Mouse (Mus musculus): ENCODE measurements around the gene Ankrd35. TPM values are rescaled to one million over a fixed set of nuclear protein-coding genes. Genes with fewer than 3 reads are reported as not detected.

The Ankrd35 gene
- polyA plus RNA-seq, 1 experiment from 2014 or later, result 0.37 TPM

DNA sequence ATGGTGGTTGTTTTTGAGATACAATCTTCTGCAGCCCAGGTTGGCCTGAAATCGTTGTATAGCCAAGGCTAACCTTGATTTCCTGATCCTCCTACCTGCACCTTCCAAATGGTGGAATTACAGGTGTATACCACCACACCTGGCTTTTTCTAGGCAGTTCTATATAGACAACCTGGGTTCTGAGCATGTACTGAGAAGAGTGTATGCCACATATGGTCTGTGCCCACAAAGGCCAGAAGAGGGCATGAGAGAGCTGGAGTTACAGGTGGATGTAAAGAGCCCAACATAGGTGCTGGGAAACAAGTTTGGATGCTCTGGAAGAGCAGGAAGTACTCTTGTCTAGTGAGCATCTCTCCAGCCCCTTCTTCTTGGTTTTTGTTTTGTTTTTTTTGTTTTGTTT is 2.6 kb upstream of the Ankrd35 start:
- 52% methylated on average over 1 of the region's 1 CpGs for WGBS
- ATAC-seq (ENCODE audit: low FRiP score, low TSS enrichment), result no peak
- no peaks in the 10 kb centered on the region for H3K9me3 ChIP-seq (ENCODE audit: control insufficient read depth, low read length)

GRCm38 (mm10) chr3:96668424-96669067 is 1.4 kb upstream of the Ankrd35 start:
- H3K9ac ChIP-seq (ENCODE audit: low read depth, low read length), result no peak overlapping the region
- H3K27me3 ChIP-seq (ENCODE audit: control insufficient read depth, insufficient read depth, low read length), result no peaks in the 10 kb centered on the region
- WGBS, result 95% methylated on average over 5 of the region's 5 CpGs
- no peak overlapping the region for H3K27ac ChIP-seq (ENCODE audit: low read depth, low read length)
- no peak overlapping the region for H3K4me3 ChIP-seq (ENCODE audit: low read length)
- no peak overlapping the region for H3K4me2 ChIP-seq (replicated peaks; ENCODE audit: low read depth, low read length)
- peaks cover 1% of the 10 kb centered on the region; the same call in 1 of the 2 replicates for H3K4me1 ChIP-seq (ENCODE audit: control insufficient read depth, insufficient read depth, low read length)
- no peak for ATAC-seq (ENCODE audit: low FRiP score, low TSS enrichment)
- H3K36me3 ChIP-seq (ENCODE audit: control insufficient read depth, insufficient read depth, low read length), result no peaks in the 10 kb centered on the region
- H3K9me3 ChIP-seq (ENCODE audit: control insufficient read depth, low read length), result no peaks in the 10 kb centered on the region

More for the DNA sequence above, 2.6 kb upstream of the Ankrd35 start:
- Histone ChIP-seq H3K4me1 (ENCODE audit: control insufficient read depth, insufficient read depth, low read length) (peaks cover 4% of the 10 kb centered on the region; the same call in 1 of the 2 replicates), H3K4me2 (replicated peaks; ENCODE audit: low read depth, low read length) (no peak overlapping the region), H3K27me3 (ENCODE audit: control insufficient read depth, insufficient read depth, low read length) (no peaks in the 10 kb centered on the region), H3K36me3 (ENCODE audit: control insufficient read depth, insufficient read depth, low read length) (no peaks in the 10 kb centered on the region), H3K9ac (ENCODE audit: low read depth, low read length) (no peak overlapping the region), H3K27ac (ENCODE audit: low read depth, low read length) (no peak overlapping the region), H3K4me3 (ENCODE audit: low read length) (no peak overlapping the region)

DNA sequence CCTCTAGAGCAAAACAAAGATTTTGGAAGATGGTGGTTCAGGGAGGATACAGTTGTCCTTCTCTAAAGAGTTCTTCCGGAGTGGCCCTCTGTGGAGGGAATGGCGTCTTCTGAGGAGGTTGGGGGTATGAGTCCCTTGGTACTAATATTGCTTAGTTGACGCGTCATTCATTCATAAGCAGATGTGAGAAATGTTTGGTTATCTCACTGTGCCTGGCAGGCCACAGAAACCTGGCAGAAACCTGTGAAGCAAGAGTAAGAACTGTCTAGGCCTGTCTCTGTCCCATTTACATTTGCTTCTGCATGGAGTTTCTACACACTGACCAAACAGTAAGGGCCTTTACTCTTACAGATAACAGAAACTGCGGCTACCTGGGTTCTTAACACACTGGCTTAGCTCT is 1.6 kb downstream of the Ankrd35 start:
- Histone ChIP-seq H3K36me3 (ENCODE audit: control insufficient read depth, insufficient read depth, low read length) (no peaks in the 10 kb centered on the region), H3K9ac (ENCODE audit: low read depth, low read length) (no peak overlapping the region), H3K4me3 (ENCODE audit: low read length) (no peak overlapping the region), H3K9me3 (ENCODE audit: control insufficient read depth, low read length) (no peaks in the 10 kb centered on the region), H3K4me1 (ENCODE audit: control insufficient read depth, insufficient read depth, low read length) (peaks cover 18% of the 10 kb centered on the region), H3K27ac (ENCODE audit: low read depth, low read length) (no peak overlapping the region), H3K4me2 (replicated peaks; ENCODE audit: low read depth, low read length) (no peak overlapping the region), H3K27me3 (ENCODE audit: control insufficient read depth, insufficient read depth, low read length) (no peaks in the 10 kb centered on the region)
- no peak for ATAC-seq (ENCODE audit: low FRiP score, low TSS enrichment)
- 96% methylated on average over 5 of the region's 5 CpGs for WGBS

DNA sequence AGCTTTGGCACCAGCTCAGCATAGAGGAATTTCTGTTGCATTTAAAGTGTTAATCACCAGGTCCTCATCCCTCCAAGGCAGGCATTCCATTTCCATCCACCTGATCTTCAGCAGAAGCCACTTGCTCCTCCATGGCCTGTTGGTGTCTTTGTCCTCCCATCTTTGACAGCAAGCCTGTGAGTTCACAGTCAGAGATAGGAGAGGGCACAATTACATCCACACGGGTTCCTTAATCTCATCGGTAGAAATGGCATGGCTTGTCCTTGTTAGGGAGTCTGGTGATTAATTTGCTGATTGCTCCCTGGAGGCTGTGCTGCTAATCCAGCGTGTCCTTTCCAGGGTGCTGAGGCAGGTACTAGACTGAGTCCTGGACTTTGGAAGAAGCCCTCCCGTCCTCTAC is 3.6 kb downstream of the Ankrd35 start:
- Histone ChIP-seq H3K27me3 (ENCODE audit: control insufficient read depth, insufficient read depth, low read length) (no peaks in the 10 kb centered on the region), H3K4me3 (ENCODE audit: low read length) (no peak overlapping the region), H3K9me3 (ENCODE audit: control insufficient read depth, low read length) (no peaks in the 10 kb centered on the region), H3K9ac (ENCODE audit: low read depth, low read length) (no peak overlapping the region), H3K4me2 (replicated peaks; ENCODE audit: low read depth, low read length) (no peak overlapping the region), H3K4me1 (ENCODE audit: control insufficient read depth, insufficient read depth, low read length) (peaks cover 18% of the 10 kb centered on the region), H3K36me3 (ENCODE audit: control insufficient read depth, insufficient read depth, low read length) (no peaks in the 10 kb centered on the region), H3K27ac (ENCODE audit: low read depth, low read length) (no peak overlapping the region)
- WGBS, result 62% methylated on average over 4 of the region's 4 CpGs
- no peak for ATAC-seq (ENCODE audit: low FRiP score, low TSS enrichment)

GRCm38 (mm10) chr3:96674442-96674841 is 4.5 kb downstream of the Ankrd35 start:
- Histone ChIP-seq H3K4me3 (ENCODE audit: low read length) (no peak overlapping the region), H3K9ac (ENCODE audit: low read depth, low read length) (no peak overlapping the region), H3K27ac (ENCODE audit: low read depth, low read length) (peak overlapping the region; percentile 39; the same call in 1 of the 2 replicates), H3K4me2 (replicated peaks; ENCODE audit: low read depth, low read length) (peak overlapping the region; percentile 19), H3K9me3 (ENCODE audit: control insufficient read depth, low read length) (no peaks in the 10 kb centered on the region), H3K27me3 (ENCODE audit: control insufficient read depth, insufficient read depth, low read length) (no peaks in the 10 kb centered on the region), H3K36me3 (ENCODE audit: control insufficient read depth, insufficient read depth, low read length) (no peaks in the 10 kb centered on the region), H3K4me1 (ENCODE audit: control insufficient read depth, insufficient read depth, low read length) (peaks cover 18% of the 10 kb centered on the region)
- peak; percentile 36 for ATAC-seq (ENCODE audit: low FRiP score, low TSS enrichment)
- 8% methylated on average over 8 of the region's 8 CpGs for WGBS

- WGBS, result 51% methylated on average over 3 of the region's 3 CpGs
- Histone ChIP-seq H3K9ac (ENCODE audit: low read depth, low read length) (no peak overlapping the region), H3K27me3 (ENCODE audit: control insufficient read depth, insufficient read depth, low read length) (no peaks in the 10 kb centered on the region), H3K4me2 (replicated peaks; ENCODE audit: low read depth, low read length) (no peak overlapping the region), H3K27ac (ENCODE audit: low read depth, low read length) (no peak overlapping the region), H3K4me1 (ENCODE audit: control insufficient read depth, insufficient read depth, low read length) (peaks cover 18% of the 10 kb centered on the region), H3K4me3 (ENCODE audit: low read length) (no peak overlapping the region), H3K9me3 (ENCODE audit: control insufficient read depth, low read length) (no peaks in the 10 kb centered on the region), H3K36me3 (ENCODE audit: control insufficient read depth, insufficient read depth, low read length) (no peaks in the 10 kb centered on the region)
- ATAC-seq (ENCODE audit: low FRiP score, low TSS enrichment), result no peak; the same call in 1 of the 2 replicates
Measured at GRCm38 (mm10) chr3:96675171-96675570, 5.2 kb downstream of the Ankrd35 start.

DNA sequence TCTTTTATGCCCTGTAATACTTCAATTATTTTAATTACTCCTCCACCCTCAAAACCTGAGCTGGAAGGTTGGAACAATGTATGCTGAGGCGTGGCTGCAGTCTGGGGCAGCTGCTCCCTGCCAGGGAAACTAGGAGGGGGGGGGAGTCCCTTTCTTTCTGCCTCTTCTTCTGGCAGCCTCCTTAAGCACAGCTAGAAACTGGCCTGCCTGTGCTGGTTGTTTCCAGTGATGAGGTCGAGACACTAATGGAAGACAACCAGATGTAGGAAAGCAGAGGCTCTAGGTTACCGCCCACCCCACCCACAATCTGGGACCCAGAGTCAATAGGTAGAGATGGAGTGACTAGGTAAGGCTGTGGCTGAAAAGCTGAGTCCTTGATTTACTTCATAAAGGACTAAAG is 5.8 kb downstream of the Ankrd35 start:
- Histone ChIP-seq H3K4me1 (ENCODE audit: control insufficient read depth, insufficient read depth, low read length) (peaks cover 18% of the 10 kb centered on the region), H3K9ac (ENCODE audit: low read depth, low read length) (no peak overlapping the region), H3K27me3 (ENCODE audit: control insufficient read depth, insufficient read depth, low read length) (no peaks in the 10 kb centered on the region), H3K4me2 (replicated peaks; ENCODE audit: low read depth, low read length) (no peak overlapping the region), H3K4me3 (ENCODE audit: low read length) (no peak overlapping the region), H3K36me3 (ENCODE audit: control insufficient read depth, insufficient read depth, low read length) (no peaks in the 10 kb centered on the region), H3K27ac (ENCODE audit: low read depth, low read length) (no peak overlapping the region), H3K9me3 (ENCODE audit: control insufficient read depth, low read length) (no peaks in the 10 kb centered on the region)
- WGBS, result 38% methylated on average over 3 of the region's 3 CpGs
- no peak for ATAC-seq (ENCODE audit: low FRiP score, low TSS enrichment)

- Histone ChIP-seq H3K4me2 (replicated peaks; ENCODE audit: low read depth, low read length) (no peak overlapping the region), H3K9ac (ENCODE audit: low read depth, low read length) (no peak overlapping the region), H3K4me1 (ENCODE audit: control insufficient read depth, insufficient read depth, low read length) (peaks cover 18% of the 10 kb centered on the region), H3K36me3 (ENCODE audit: control insufficient read depth, insufficient read depth, low read length) (no peaks in the 10 kb centered on the region), H3K9me3 (ENCODE audit: control insufficient read depth, low read length) (no peaks in the 10 kb centered on the region), H3K4me3 (ENCODE audit: low read length) (no peak overlapping the region), H3K27ac (ENCODE audit: low read depth, low read length) (no peak overlapping the region), H3K27me3 (ENCODE audit: control insufficient read depth, insufficient read depth, low read length) (no peaks in the 10 kb centered on the region; the same call in 1 of the 2 replicates)
- ATAC-seq (ENCODE audit: low FRiP score, low TSS enrichment), result no peak
- 63% methylated on average over 7 of the region's 7 CpGs for WGBS
Measured at GRCm38 (mm10) chr3:96678456-96678855, 8.5 kb downstream of the Ankrd35 start.

GRCm38 (mm10) chr3:96679159-96679674 is 9.3 kb downstream of the Ankrd35 start:
- no peaks in the 10 kb centered on the region for H3K36me3 ChIP-seq (ENCODE audit: control insufficient read depth, insufficient read depth, low read length)
- no peak overlapping the region for H3K4me2 ChIP-seq (replicated peaks; ENCODE audit: low read depth, low read length)
- H3K4me1 ChIP-seq (ENCODE audit: control insufficient read depth, insufficient read depth, low read length), result peaks cover 13% of the 10 kb centered on the region
- WGBS, result 40% methylated on average over 5 of the region's 5 CpGs
- ATAC-seq (ENCODE audit: low FRiP score, low TSS enrichment), result no peak
- no peak overlapping the region for H3K4me3 ChIP-seq (ENCODE audit: low read length)
- H3K9me3 ChIP-seq (ENCODE audit: control insufficient read depth, low read length), result no peaks in the 10 kb centered on the region
- H3K27me3 ChIP-seq (ENCODE audit: control insufficient read depth, insufficient read depth, low read length), result peaks cover under 1% of the 10 kb centered on the region
- H3K9ac ChIP-seq (ENCODE audit: low read depth, low read length), result no peak overlapping the region
- no peak overlapping the region for H3K27ac ChIP-seq (ENCODE audit: low read depth, low read length)
